Mouse (Mus musculus) left cerebral cortex, postnatal 14 days (tissue): ENCODE measurements around the gene Hectd4. TPM values are rescaled to one million over a fixed set of nuclear protein-coding genes. Genes with fewer than 3 reads are reported as not detected.
"Not testable (repeated sequence)": the region's sequence is repeated elsewhere in the genome, so short reads cannot be mapped to it uniquely, and the experiment has no call there.

ENCODE experiments used
- DNase-seq, 2 experiments: peaks; one replicate each; pipeline ENCODE4 v3.0.0; 2021 to 2022; ENCODE audit warnings: low spot score in 2 of 2, mixed read lengths in 1 of 2
- intact Hi-C: fragments of 180-260 bp; cut with DNase I; formaldehyde crosslinking; loops from one replicate; pipeline ENCODE4 v1.15.1; 2025
- total RNA-seq, 2 experiments: library from RNA; stranded (reverse); gene quantifications; 2 replicates each; pipeline ENCODE4 v1.2.3; 2021

The Hectd4 gene
- total RNA-seq, 2 experiments from 2014 or later: 223 to 227 TPM

GRCm38 (mm10) chr5:121204132-121205089 lies 15.6 kb upstream of the Hectd4 start, which contains the start of gene Rpl6:
TSS of gene Rpl6 (plus strand) at chr5:121204481.
- DNase-seq: peak; percentile 81 to 82
- intact Hi-C loops: no loop called here

GRCm38 (mm10) chr5:121205537-121206130 lies 14.4 kb upstream of the Hectd4 start:
- intact Hi-C loops, DNase-seq: not testable (repeated sequence)

- no peak for DNase-seq
- intact Hi-C loops: no loop called here
Observed at GRCm38 (mm10) chr5:121206540-121206939, 13.5 kb upstream of the Hectd4 start.

- intact Hi-C loops: no loop called here
- DNase-seq: no peak
Observed at GRCm38 (mm10) chr5:121206984-121207383, 13.0 kb upstream of the Hectd4 start.

GRCm38 (mm10) chr5:121209755-121210600 lies 10.0 kb upstream of the Hectd4 start:
- intact Hi-C loops: loop anchor here (10.0 kb wide), 1 partner anchor 85 kb away; no protein-coding TSS in a partner anchor
- no peak for DNase-seq

- intact Hi-C loops: loop anchor here (10.0 kb wide), 1 partner anchor 84 kb away; no protein-coding TSS in a partner anchor
- DNase-seq: no peak
Observed at GRCm38 (mm10) chr5:121210601-121210924, 9.5 kb upstream of the Hectd4 start.

GRCm38 (mm10) chr5:121212108-121212507 lies 7.9 kb upstream of the Hectd4 start:
- intact Hi-C loops: loop anchor here (10.0 kb wide), 1 partner anchor 83 kb away; no protein-coding TSS in a partner anchor
- no peak for DNase-seq

GRCm38 (mm10) chr5:121214707-121215106 lies 5.3 kb upstream of the Hectd4 start:
- intact Hi-C loops: loop anchor here (5.0 to 10.0 kb wide), 2 partner anchors 80 to 163 kb away; no protein-coding TSS in a partner anchor
- DNase-seq: no peak

- intact Hi-C loops: loop anchor here (5.0 to 10.0 kb wide), 2 partner anchors 79 to 162 kb away; no protein-coding TSS in a partner anchor
- peak; percentile 86 to 88 for DNase-seq
Observed at GRCm38 (mm10) chr5:121215380-121216125, 4.5 kb upstream of the Hectd4 start.

GRCm38 (mm10) chr5:121216126-121216446 lies 3.9 kb upstream of the Hectd4 start:
- intact Hi-C loops: loop anchor here (5.0 to 10.0 kb wide), 2 partner anchors 79 to 161 kb away; no protein-coding TSS in a partner anchor

GRCm38 (mm10) chr5:121216584-121217312 lies 3.3 kb upstream of the Hectd4 start:
- DNase-seq: not testable (repeated sequence)
- intact Hi-C loops: loop anchor here (5.0 to 10.0 kb wide), 2 partner anchors 78 to 161 kb away; no protein-coding TSS in a partner anchor

More at GRCm38 (mm10) chr5:121216126-121216446, 3.9 kb upstream of the Hectd4 start:
- no peak for DNase-seq

GRCm38 (mm10) chr5:121217313-121217634 lies 2.7 kb upstream of the Hectd4 start:
- intact Hi-C loops: loop anchor here (5.0 to 10.0 kb wide), 2 partner anchors 78 to 160 kb away; no protein-coding TSS in a partner anchor
- no peak for DNase-seq

- no peak for DNase-seq
- intact Hi-C loops: loop anchor here (5.0 to 10.0 kb wide), 2 partner anchors 76 to 158 kb away; no protein-coding TSS in a partner anchor
Observed at GRCm38 (mm10) chr5:121219190-121219589, 829 bp upstream of the Hectd4 start.

GRCm38 (mm10) chr5:121220732-121221301 lies 798 bp downstream of the Hectd4 start:
- intact Hi-C loops: loop anchor here (1.0 to 5.0 kb wide), 2 partner anchors 24 to 46 kb away; no protein-coding TSS in a partner anchor
- peak; percentile 45 for DNase-seq

- intact Hi-C loops: loop anchor here (5.0 kb wide), 1 partner anchor 46 kb away; no protein-coding TSS in a partner anchor
- DNase-seq: no peak
Observed at GRCm38 (mm10) chr5:121221328-121221850, 1.4 kb downstream of the Hectd4 start.

- not testable (repeated sequence) for DNase-seq
- intact Hi-C loops: loop anchor here (5.0 kb wide), 1 partner anchor 43 kb away; no protein-coding TSS in a partner anchor
Observed at GRCm38 (mm10) chr5:121224020-121224419, 4.0 kb downstream of the Hectd4 start.

- intact Hi-C loops: loop anchor here (5.0 kb wide), 1 partner anchor 42 kb away; no protein-coding TSS in a partner anchor
- DNase-seq: no peak
Observed at GRCm38 (mm10) chr5:121224856-121225255, 4.8 kb downstream of the Hectd4 start.
